Mouse (Mus musculus): Measurements from ENCODE around the gene Iqsec1.

Gene Iqsec1

DNA sequence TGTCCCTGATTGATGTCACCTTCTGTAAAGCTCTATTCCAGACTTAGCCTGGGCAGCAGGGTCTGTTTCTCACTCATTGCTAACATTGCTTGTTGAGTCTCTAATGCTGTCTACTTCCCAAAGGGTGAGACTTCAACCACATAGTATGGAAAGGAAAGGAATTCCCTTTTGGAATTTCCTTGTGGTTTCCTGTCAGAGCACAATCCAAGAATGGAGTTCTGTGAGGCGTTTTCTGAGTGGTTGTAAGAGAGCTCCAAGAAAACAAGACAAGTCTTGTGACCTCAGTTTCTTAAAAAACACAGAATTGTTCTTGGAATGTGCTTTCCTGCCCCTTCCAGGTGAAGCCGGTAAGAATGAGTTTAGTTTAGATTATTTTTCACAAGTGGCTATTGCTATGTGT, 37.5 kb downstream of the Iqsec1 start:
- no peak for DNase-seq

DNA sequence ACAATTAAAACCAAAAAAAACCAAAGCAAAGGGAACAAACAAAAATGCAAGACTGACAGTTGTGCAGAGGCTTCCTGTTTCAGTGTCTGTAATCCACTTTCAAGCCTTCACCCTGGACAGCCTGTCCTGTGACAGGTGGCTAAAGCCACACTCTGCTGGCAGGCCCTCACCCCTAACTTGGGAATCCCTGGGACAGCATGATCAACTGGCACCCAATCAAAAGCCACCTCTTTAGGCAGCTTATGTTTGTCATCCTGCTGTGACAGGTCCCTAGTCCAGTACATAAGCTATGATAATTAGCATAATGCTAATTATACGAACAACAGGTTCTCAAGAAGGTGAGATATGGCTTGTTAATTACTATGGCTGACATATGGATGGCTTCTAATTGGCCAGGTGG, 40.4 kb downstream of the Iqsec1 start:
- DNase-seq: no peak

DNA sequence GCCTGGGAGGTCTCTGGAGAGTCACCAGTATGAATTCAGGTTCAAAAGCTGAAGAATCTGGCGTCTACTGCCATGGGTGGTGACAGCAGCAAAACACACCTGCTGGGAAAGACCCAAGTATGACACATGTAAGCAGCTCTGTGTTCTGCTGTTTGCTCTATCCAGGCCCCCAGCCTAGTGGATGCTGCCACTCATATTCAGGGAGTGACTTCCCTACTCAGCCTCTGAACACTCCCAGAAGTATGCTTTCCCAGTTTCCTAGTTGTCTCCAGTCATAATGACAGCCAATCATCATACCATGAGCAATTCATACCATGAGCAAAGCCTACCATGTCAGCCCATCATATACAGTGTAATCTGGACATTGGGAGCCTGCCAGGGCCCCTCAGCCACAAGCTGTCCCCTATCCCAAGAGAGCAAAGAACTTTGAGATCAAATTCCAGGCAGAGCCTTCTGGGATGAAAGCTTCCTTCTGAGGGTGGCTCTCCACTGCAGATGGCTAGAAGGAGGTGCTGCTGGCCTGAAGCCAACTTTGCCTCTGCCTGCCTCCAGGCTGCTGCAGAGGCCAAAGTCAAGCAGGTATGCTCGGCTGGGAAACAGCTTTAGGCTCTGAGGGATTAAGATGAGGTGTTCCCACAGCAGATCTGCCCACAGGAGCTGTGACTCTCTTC, 42.8 kb downstream of the Iqsec1 start:
- DNase-seq: peak; percentile 40

DNA sequence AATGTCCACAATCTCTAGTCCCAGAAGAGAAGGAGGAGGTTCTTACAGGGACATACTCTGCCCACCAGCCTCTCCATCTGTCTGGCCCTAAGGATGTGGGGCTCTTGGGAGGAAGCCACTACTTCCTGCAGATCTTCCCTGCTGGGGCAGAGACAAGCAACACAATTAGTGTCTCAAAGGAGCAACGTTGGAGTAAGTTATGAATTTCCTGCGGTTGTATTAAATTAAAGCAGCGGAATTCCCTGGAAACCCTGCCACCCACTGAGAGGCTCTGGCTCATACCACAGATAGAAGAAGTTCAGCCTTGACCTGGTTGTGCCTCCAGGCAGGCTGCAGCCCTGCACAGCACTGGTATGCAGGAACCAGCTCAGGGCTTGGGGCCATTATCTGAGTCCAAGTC, 47.2 kb downstream of the Iqsec1 start:
- DNase-seq: peak; percentile 16

DNA sequence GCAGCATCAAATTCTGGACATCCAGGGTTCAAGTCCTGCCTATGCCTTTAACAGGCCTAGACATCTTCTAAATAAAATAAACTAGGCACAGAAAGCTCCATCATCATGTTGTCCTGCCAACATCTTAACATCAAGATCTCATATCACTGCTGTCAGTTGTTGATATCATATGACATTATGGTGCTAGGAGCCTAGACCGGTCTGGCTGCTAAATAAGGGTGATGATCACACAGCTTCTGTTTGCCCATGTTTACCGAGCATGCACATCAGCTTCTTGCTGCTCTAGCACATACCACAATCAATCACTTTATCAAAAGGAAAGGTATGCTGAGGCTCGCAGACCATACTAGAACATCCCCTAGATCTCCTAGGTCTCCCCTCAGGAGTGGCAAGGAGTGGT, 54.8 kb downstream of the Iqsec1 start:
- DNase-seq: no peak

DNA sequence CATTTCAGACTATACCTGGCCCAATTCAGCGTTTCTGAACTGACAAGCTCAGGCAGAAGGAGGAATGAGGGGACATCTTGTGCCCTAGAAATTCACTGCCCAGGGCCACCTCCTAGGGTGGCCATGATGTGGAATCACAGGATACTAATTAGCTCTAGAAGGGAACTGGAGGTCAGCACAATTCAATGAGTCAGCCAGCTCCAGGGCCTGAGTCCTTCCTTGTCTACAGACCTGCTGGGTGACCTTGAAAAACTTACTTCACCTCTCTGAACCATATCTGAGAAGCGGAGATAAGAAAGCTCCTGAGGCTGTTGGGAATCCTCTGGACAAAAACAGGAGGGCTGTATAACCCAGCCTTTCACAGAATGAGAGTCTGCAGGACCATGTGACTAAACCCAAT, 59.7 kb downstream of the Iqsec1 start:
- no peak for DNase-seq

DNA sequence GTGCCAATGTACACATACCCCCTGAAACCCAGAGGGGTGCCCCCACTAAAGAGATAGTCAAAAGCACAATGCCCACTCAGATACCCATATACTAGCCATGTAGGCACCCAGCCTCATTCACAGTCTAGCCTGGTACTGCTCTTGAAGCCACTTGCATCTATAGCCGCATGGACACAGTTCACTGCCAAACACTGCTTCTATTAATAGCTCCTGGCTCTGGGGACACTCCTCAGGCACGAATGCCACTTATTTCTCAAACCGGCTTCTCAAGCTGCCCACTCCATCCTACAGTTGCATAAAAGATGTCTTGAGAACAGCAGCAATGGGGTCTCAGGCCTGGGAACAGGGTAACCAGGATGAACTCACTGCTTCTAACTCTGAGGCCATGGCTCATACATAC, 63.0 kb downstream of the Iqsec1 start:
- peak; percentile 43 for DNase-seq

DNA sequence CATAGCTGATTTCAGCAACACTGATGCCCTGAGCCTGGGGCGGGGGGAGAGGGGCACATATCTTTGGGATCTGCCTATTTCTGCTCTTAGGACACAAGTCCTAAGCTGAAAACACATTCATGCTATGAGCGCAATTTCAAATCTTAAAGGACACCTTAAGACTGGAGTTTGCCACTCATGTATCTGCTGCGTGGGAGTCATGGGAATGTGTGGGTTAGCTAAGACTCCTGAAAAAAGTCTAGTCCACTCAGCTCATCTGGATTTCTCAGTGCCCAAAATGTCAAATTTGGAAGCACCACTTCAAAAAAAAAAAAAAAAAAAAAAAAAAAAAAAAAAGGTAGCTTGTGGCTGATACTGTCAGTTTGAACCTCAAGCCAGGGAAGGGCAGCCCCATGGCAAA, 63.7 kb downstream of the Iqsec1 start:
- no peak for DNase-seq

DNA sequence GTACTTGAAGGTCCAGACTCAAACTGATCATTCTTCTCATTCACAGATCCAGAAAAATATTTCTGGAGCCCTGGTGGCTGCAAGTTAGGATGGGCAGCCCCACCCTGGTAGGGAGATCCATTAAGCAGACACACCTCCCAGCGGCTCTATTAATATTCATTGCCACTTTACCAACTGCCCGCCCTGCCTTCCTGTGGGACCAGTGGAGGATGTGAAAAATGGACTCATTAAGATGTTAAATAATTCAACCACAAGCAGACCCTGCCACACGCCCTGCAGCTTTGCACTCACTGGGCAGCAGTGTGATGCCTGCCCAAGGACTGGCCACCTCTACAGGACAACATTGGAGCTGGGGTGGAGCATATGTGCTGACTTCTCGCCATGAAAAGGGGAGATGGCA, 64.1 kb downstream of the Iqsec1 start:
- DNase-seq: no peak

DNA sequence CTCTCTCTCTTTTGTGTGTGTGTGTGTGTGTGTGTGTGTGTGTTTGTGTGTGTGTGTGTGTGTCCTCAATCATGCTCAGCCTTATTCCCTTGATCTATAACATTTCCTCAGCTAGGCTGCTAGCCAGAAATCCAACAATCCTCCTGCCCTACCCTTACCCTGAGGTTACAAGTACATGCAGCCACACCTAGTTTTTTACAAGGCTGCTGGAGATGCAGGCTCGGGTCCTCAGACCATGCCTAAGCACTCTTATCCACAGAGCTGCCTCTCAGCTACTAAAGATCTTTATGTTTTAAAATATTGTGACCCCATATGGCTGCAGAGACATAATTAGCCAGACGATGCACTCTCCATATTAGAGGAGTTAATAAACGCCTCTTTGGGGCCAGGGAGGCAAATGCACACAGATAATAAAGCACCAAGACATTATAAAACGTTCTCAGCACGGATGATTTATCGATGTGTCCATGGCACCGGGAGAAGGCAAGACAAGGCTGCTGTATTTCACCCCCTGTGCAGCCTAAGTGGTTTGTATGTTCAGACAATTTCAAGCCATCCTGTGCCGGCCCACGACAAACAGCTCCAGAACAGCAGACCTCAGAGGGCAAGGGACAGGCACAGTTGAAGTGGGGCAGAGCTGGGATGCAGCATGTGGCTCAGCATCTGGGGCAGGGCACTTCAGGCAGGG, 67.1 kb downstream of the Iqsec1 start:
- no peak for DNase-seq

DNA sequence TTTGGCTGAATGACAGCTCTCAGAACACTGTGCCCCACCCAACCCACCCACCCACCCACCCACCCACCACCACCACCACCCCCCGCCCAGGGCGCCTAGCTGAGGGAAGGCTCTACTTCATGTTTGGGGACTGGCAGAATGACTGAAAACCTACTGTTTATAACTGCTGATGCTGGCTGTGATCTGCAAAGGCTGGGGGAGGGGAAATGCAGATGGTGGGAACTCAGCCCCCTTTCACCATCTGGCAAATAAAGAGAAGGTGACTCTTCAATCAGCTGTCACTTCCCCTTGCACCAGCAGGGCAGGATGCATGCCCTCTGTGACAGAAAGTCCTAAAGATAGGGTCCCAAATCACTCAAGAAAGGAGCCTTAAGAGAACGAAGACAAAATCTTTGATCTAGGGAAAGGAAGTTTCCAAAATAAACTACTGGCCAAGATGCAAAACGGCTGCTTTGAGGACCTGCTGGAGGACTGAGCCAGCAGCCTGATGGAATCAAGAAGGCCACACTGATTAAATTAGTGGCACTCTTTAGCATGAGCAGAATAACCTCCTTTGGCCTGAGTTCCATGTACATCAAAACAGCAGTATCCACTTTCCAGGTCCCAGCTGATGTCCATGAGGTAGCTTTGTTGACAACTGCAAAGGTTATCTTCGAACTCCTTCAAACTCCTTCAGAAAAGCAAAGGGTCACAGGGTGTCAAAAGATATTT, 67.8 kb downstream of the Iqsec1 start:
- peak; percentile 31 for DNase-seq

DNA sequence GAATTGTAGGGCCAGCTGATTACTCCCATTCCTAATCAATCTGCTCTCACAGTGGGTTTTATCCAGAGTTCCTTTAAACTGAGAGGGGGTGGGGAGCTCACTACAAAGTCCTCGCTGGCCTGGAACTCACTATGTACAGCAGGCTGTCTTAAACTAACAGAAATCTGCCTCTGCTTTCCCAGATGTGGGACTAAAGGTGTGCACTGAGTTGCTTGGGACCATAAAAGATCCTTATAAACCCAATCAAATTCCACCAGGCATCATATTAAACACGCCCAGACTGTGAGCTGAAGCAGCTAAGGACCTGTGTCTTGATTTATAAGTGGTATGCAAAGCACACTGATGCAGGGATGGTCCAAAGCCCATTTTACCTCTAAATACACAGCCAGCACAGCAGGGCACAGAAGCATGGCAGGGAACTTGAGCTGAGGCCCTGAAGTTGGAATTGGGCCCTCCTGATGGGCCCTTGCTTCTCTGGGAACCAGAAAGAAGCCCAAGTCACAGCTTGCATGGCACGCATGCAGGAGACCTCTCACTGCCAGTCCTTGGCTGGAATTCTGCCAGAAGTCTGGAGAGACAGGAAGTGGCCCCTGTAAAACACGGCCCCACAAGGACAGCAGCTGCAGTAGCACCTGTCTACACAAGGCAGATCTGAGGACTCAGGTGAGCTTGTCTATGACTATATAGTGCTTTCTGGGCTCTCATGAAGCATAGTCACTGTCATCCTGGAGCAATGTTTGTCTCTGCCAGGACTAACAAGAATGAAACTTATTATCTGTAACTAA, 68.7 kb downstream of the Iqsec1 start:
- DNase-seq: peak; percentile 39

DNA sequence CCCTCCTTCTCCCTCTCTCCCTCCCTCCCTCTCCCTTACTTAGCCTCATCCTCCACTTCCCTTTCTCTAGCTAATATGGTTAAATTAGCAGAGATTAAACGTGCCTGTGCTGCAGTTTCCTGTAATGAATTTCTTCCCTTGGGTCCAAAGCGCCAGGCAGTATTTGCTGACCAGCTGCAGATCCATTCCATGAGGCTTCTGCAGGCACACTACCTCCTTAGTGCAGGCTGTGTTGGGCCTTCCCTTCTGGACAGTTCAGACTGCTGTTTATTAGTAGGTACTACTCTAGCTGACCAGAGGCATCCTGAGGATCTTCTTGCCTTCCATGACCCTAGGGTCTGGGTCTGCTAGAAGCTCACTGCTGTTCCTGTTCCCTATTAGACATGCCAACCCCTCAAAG, 72.9 kb downstream of the Iqsec1 start:
- DNase-seq: no peak

DNA sequence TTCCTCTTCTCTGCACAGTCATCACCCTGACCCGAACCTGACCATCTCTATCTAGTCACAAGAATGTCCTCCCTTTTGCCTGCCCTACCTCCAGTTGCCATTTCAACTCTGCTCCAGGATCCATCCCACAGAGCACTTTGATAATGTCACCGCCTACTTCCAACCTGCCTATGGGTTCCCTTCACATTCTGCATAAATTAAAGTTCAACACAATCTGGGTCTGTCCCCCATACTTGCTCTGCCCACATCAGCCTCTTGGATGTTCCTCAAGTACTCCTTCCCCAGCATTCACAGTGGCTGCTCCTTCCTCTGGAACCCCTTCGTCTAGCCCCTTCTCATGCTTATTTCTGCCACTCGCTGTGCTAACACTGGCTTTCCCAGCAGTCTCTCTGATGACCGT, 74.7 kb downstream of the Iqsec1 start:
- no peak for DNase-seq

DNA sequence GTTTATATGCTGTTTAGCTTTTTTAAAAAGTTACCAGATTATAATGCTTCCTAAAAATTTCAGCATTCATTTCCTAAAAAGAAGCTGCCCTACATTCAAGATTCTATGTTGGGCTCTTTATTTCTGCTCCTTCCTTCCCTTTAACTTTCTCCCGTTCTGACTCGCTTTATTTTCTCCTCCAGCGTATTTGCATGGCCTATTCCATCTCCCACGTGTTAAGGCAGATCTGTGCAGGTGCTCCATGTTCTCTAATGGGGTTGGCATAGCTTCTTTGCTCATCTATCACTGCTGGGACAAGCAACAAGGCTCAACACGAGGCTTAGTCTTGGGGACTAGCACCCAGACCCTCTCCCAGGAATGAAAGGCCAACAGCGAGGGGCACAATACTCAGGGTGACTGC, 75.7 kb downstream of the Iqsec1 start:
- no peak for DNase-seq

DNA sequence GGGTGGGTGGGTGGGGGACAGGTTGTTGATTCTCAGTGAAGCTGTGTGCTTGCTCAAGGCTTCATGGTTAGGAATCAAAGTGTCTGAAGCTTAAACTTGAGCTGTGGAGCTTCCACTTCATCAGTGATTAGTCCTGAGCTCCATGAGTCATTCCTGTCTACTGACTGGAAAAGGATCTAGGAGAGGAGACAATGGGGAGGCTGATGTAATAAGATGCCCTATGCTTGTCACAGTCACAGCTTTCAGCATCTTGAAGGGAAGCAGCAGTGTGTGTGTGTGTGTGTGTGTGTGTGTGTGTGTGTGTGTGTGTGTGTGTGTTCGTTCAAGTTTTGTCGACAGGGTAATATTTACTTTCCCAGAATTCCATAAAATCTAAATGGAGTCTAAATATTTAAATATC, 84.3 kb downstream of the Iqsec1 start:
- DNase-seq: no peak

DNA sequence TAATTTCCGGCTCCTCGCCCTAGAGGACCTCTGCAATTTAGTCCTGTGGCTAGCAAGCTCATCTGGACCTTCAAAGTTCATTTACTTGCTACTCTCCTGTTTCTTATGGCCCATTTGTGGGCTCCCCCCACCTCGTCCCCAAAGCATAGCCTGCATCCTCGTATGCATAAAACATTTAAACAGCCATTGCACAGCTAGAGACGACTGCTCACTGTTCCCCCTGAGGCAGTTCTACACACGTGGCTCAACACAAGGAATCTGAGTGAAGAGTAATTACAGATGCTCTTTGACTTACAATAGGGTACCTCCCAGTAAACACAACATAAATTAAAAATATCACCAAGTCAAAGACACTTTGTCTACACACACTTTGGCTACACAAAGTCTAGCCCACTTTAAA, 88.2 kb downstream of the Iqsec1 start:
- no peak for DNase-seq

DNA sequence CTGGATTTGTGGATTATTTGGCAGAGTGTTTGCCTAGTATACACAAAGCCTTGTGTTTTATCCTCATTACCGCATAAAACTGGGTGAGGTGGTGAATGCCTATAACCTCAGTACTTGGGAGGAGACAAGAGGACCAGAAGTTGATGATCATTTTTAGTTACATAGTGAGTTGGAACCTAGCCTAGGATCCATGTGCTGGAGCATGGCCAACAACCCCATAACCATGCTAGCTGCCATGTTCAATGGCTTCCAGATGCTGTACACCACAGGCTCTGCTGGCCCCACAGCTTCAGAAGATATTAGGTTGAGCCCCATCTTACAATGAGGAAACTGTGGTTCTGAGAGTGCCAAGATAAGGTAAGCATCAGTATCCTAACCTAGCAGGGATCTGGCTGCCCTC, 89.2 kb downstream of the Iqsec1 start:
- DNase-seq: no peak

DNA sequence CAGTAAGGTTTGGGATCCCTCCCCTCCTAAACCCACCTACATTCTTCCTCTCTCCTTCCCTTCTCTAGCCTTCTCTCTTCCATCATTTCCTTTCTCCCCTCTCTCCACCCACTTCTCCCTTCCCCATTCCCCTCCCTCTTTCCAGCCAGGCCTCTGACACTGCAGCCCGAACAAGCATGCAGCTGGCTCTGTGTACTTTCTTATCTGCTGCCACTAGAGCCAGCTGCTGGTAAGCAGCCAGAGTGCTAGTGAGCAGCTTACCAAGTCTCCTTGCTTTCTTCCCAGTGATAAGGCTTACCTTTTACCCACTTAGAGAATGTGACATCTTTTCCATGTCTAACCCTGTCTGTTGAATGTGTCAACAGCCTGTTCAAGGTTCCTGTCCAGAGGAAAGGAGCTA, 90.4 kb downstream of the Iqsec1 start:
- peak; percentile 10 for DNase-seq

DNA sequence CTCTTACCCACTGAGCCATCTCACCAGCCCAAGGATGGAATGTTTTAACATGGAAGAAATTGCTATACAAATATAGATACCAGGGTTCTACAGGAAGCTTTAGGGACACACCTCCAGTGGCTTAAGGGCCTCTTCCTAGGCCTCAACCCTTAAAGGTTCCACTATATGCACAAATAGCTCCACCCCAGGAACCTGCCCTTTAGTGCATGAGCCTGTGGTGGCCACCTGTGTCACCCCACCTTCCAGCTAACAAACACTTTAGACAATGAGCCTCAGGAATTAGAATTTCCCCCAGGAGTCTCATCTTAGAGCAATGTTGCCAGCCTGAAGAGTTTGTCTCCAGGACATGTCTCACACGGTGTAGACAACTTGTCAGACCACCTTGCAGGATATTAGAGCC, 96.1 kb downstream of the Iqsec1 start:
- no peak for DNase-seq

DNA sequence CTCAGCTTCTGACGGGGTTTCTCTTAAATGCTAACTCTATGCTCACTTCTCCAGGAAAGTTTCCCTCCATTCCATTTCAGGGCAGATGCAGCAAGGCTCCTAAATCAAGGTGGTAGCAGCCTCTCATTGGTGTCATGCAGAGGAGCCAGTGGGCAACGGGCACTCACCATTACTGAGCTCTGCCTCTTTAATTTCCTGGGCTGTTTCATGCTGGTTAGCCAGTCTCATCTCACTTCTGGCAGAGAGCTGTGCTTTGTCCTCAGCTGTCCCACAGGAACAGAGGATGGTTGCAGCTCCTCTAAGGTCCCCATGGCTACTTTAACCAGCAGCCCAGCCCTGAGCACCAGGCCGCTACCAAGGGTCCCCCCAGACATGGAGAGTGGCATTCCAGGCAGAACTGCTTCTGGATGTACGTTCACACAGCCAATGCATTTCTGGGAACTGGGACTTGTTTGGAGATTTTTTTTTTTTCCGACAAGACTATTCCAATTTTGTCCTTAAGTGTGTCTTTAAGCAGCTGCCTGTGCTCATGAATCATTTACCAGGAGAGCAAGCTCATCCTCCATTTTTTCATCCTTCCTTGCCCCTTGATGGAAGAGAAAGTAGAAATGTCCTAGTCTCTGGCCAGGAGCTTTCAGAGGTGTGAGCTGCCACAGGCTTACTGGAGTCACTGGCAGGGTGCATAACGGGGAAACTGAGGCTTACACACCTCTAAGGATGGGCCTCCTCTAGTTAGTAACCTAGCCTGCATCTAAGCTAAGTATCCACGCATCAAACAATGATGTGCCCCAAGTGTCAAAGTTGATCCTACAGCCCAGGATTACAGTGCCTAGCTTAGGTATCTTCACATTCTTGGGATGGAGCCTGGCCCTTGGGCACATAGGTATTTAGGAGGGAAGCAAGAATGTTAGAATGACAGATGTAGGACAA, 98.9 kb downstream of the Iqsec1 start:
- DNase-seq: no peak

DNA sequence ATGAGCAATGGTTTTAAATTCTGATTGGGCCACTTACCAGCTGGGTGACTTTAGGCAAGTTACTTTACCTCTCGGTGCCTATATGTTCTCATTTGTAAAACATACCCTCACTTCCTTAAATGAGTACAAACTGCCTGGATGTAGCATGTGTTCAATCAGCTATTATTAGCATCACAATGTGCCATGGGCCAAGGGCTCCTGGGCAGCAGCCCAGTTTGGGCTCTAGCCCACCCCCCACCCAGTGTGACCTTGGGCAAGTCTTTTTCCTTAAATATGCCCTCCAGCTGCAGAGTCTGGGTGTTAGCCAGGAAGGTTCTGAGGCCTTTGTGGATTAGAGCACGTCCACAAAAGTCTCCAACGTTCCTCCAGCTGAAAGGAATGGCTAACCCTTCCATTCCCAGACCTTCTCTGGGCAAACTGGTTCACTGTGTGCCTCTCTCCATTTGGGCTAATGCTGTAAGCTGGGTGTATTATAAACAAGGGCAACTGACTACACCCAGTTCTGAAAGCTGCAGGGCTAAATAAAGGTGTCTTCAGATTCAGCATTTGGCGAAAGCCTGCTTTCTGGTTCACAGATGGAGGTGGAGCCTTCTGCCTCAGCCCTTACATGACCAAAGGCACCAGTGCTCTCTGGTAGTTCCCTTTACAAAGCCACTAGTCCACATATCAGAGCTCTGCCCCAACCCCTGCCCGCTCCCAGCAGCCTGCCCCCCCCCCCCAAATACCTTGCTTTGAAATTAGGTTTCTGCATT, 101.3 kb downstream of the Iqsec1 start:
- DNase-seq: no peak
